Mouse (Mus musculus): ENCODE results near the gene Tox3. TPM values are rescaled to one million over a fixed set of nuclear protein-coding genes. Genes with fewer than 3 reads are reported as not detected.

Tox3 gene
- polyA plus RNA-seq, 1 experiment = not detected

GRCm38 (mm10) chr8:90245187-90245586 is 103.0 kb downstream of the Tox3 start:
- no peaks in the 10 kb centered on the region for H3K27me3 ChIP-seq (ENCODE audit: control insufficient read depth, insufficient read depth, insufficient read length)
- H3K79me2 ChIP-seq (ENCODE audit: control insufficient read depth, insufficient read depth) = no peaks in the 10 kb centered on the region
- TF ChIP-seq SRF (IDR thresholded peaks at IDR 0.05; ENCODE audit: control insufficient read depth, insufficient read length, low read depth) (no peak), MYOD1 (IDR thresholded peaks at IDR 0.05; ENCODE audit: control insufficient read depth in 1 of 3, insufficient read length in 2 of 3, low read depth in 2 of 3) (no peak), POLR2A (IDR thresholded peaks at IDR 0.05; ENCODE audit: insufficient read length, low read depth) (no peak), USF1 (IDR thresholded peaks at IDR 0.05; ENCODE audit: low read depth) (no peak), TCF12 (IDR thresholded peaks at IDR 0.05; ENCODE audit: insufficient read depth, poor library complexity, severe bottlenecking) (no peak), CEBPB (IDR thresholded peaks at IDR 0.05; ENCODE audit: insufficient read depth, poor library complexity, severe bottlenecking) (no peak), TCF3 (IDR thresholded peaks at IDR 0.05; ENCODE audit: insufficient read length, low read depth) (no peak), REST (IDR thresholded peaks at IDR 0.05; ENCODE audit: insufficient read depth, insufficient read length) (no peak)
- no peaks in the 10 kb centered on the region for H3K36me3 ChIP-seq (ENCODE audit: control insufficient read depth, insufficient read depth)
- H3ac ChIP-seq (ENCODE audit: control insufficient read depth, insufficient read length) = no peak overlapping the region
- H3K4me3 ChIP-seq = no peak overlapping the region
- H3K4me2 ChIP-seq (ENCODE audit: low read depth) = no peak overlapping the region

DNA sequence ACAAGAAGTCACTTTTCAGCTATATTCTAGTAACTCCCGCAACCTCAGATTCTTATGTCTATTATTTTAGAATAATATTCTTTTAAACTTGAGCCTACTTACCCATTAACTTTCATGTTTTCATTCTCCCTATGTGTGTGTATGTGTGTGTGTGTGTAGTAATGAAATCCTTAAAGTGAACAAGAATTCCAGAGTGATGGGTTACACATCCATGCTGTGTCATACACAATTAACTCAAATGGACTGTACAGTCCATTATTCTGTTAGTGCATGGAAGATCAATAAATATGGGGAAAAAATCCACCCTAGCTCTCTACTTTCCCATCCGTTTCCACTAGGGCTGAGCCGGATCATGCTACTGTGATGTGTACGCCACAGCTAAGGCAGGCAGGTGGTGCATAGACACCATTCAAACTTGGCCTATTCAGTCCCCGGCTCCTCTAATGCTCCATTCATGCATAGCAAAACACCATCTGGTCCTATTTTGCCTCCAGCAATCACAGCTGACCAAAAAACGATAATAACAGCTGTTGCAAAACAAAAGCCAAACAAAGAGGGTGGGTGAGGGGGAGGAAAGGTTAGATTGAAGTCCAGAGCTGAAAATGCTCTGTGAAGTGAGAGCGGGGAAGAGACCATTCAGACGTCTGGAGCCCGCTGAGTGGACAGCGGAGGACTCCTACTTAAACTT is 103.5 kb downstream of the Tox3 start:
- Histone ChIP-seq H3K36me3 (ENCODE audit: control insufficient read depth, insufficient read depth) (no peaks in the 10 kb centered on the region), H3ac (ENCODE audit: control insufficient read depth, insufficient read length) (no peak overlapping the region), H3K4me2 (ENCODE audit: low read depth) (no peak overlapping the region), H3K27me3 (ENCODE audit: control insufficient read depth, insufficient read depth, insufficient read length) (no peaks in the 10 kb centered on the region), H3K4me3 (no peak overlapping the region), H3K79me2 (ENCODE audit: control insufficient read depth, insufficient read depth) (no peaks in the 10 kb centered on the region)
- no peak for TF ChIP-seq MAX (IDR thresholded peaks at IDR 0.05; ENCODE audit: low read depth)
- no peak for TF ChIP-seq E2F4 (IDR thresholded peaks at IDR 0.05; ENCODE audit: insufficient read depth)
- TF ChIP-seq SRF (IDR thresholded peaks at IDR 0.05; ENCODE audit: control insufficient read depth, insufficient read length, low read depth) = no peak
- TF ChIP-seq POLR2A (IDR thresholded peaks at IDR 0.05; ENCODE audit: insufficient read length, low read depth) = no peak
- no peak for TF ChIP-seq CEBPB (IDR thresholded peaks at IDR 0.05; ENCODE audit: insufficient read depth, poor library complexity, severe bottlenecking)
- no peak for TF ChIP-seq USF1 (IDR thresholded peaks at IDR 0.05; ENCODE audit: low read depth)
- TF ChIP-seq POLR2AphosphoS2 (IDR thresholded peaks at IDR 0.05; ENCODE audit: insufficient read length, low read depth) = no peak
- no peak for TF ChIP-seq TCF3 (IDR thresholded peaks at IDR 0.05; ENCODE audit: insufficient read length, low read depth)
- no peak for TF ChIP-seq MYOD1 (IDR thresholded peaks at IDR 0.05; ENCODE audit: control insufficient read depth in 1 of 3, insufficient read length in 2 of 3, low read depth in 2 of 3)
- no peak for TF ChIP-seq TCF12 (IDR thresholded peaks at IDR 0.05; ENCODE audit: insufficient read depth, poor library complexity, severe bottlenecking)
- TF ChIP-seq REST (IDR thresholded peaks at IDR 0.05; ENCODE audit: insufficient read depth, insufficient read length) = no peak
- no peak for TF ChIP-seq MYOG (IDR thresholded peaks at IDR 0.05; ENCODE audit: control insufficient read depth in 1 of 3, insufficient read depth in 1 of 3, insufficient read length in 2 of 3, low read depth in 2 of 3)

- Histone ChIP-seq H3K27me3 (ENCODE audit: control insufficient read depth, insufficient read depth, insufficient read length) (no peaks in the 10 kb centered on the region), H3K4me2 (ENCODE audit: low read depth) (no peak overlapping the region), H3ac (ENCODE audit: control insufficient read depth, insufficient read length) (no peak overlapping the region), H3K36me3 (ENCODE audit: control insufficient read depth, insufficient read depth) (no peaks in the 10 kb centered on the region), H3K4me3 (no peak overlapping the region), H3K79me2 (ENCODE audit: control insufficient read depth, insufficient read depth) (no peaks in the 10 kb centered on the region)
- TF ChIP-seq POLR2AphosphoS2 (IDR thresholded peaks at IDR 0.05; ENCODE audit: insufficient read length, low read depth) = no peak
- no peak for TF ChIP-seq SRF (IDR thresholded peaks at IDR 0.05; ENCODE audit: control insufficient read depth, insufficient read length, low read depth)
- no peak for TF ChIP-seq TCF12 (IDR thresholded peaks at IDR 0.05; ENCODE audit: insufficient read depth, poor library complexity, severe bottlenecking)
- TF ChIP-seq MYOG (IDR thresholded peaks at IDR 0.05; ENCODE audit: control insufficient read depth in 1 of 3, insufficient read depth in 1 of 3, insufficient read length in 2 of 3, low read depth in 2 of 3) = no peak
- no peak for TF ChIP-seq MYOD1 (IDR thresholded peaks at IDR 0.05; ENCODE audit: control insufficient read depth in 1 of 3, insufficient read length in 2 of 3, low read depth in 2 of 3)
Measured at GRCm38 (mm10) chr8:90243957-90244356, 104.2 kb downstream of the Tox3 start.

GRCm38 (mm10) chr8:90242351-90242750 is 105.8 kb downstream of the Tox3 start:
- no peaks in the 10 kb centered on the region for H3K79me2 ChIP-seq (ENCODE audit: control insufficient read depth, insufficient read depth)
- H3ac ChIP-seq (ENCODE audit: control insufficient read depth, insufficient read length) = no peak overlapping the region
- no peaks in the 10 kb centered on the region for H3K27me3 ChIP-seq (ENCODE audit: control insufficient read depth, insufficient read depth, insufficient read length)
- no peak overlapping the region for H3K4me3 ChIP-seq
- TF ChIP-seq POLR2AphosphoS2 (IDR thresholded peaks at IDR 0.05; ENCODE audit: insufficient read length, low read depth) = no peak
- TF ChIP-seq MYOD1 (IDR thresholded peaks at IDR 0.05; ENCODE audit: control insufficient read depth in 1 of 3, insufficient read length in 2 of 3, low read depth in 2 of 3) = no peak
- TF ChIP-seq USF1 (IDR thresholded peaks at IDR 0.05; ENCODE audit: low read depth) = no peak
- no peak for TF ChIP-seq CEBPB (IDR thresholded peaks at IDR 0.05; ENCODE audit: insufficient read depth, poor library complexity, severe bottlenecking)
- no peak for TF ChIP-seq MYOG (IDR thresholded peaks at IDR 0.05; ENCODE audit: control insufficient read depth in 1 of 3, insufficient read depth in 1 of 3, insufficient read length in 2 of 3, low read depth in 2 of 3)
- no peak for TF ChIP-seq E2F4 (IDR thresholded peaks at IDR 0.05; ENCODE audit: insufficient read depth)
- no peak for TF ChIP-seq TCF12 (IDR thresholded peaks at IDR 0.05; ENCODE audit: insufficient read depth, poor library complexity, severe bottlenecking)
- TF ChIP-seq POLR2A (IDR thresholded peaks at IDR 0.05; ENCODE audit: insufficient read length, low read depth) = no peak
- no peak for TF ChIP-seq MAX (IDR thresholded peaks at IDR 0.05; ENCODE audit: low read depth)
- no peak for TF ChIP-seq TCF3 (IDR thresholded peaks at IDR 0.05; ENCODE audit: insufficient read length, low read depth)
- no peak for TF ChIP-seq SRF (IDR thresholded peaks at IDR 0.05; ENCODE audit: control insufficient read depth, insufficient read length, low read depth)
- no peak for TF ChIP-seq REST (IDR thresholded peaks at IDR 0.05; ENCODE audit: insufficient read depth, insufficient read length)
- no peak overlapping the region for H3K4me2 ChIP-seq (ENCODE audit: low read depth)
- H3K36me3 ChIP-seq (ENCODE audit: control insufficient read depth, insufficient read depth) = no peaks in the 10 kb centered on the region
